Mouse (Mus musculus) stomach, postnatal 0 days (tissue): ENCODE data around the gene Srebf1. TPM values are rescaled to one million over a fixed set of nuclear protein-coding genes. Genes with fewer than 3 reads are reported as not detected.
A peak's percentile ranks its signal among the peaks of the same experiment; 100 is the strongest.

ENCODE experiments used
- ATAC-seq: fragments of 200-750 bp; cut with Nextera tagmentation; 2 replicates; pipeline ENCODE4 v1.8.0; 2017; ENCODE audit not compliant: low FRiP score, low TSS enrichment
- DNase-seq: peaks from one replicate; pipeline ENCODE4 v3.0.0-alpha.2; 2016; ENCODE audit warnings: low spot score
- H3K27ac ChIP-seq: fragments of 300-500 bp; sonication (generic); replicated peaks from 2 replicates; pipeline ENCODE4 v1.5.1; 2014; ENCODE audit warnings: mild to moderate bottlenecking, control low read depth
- H3K27me3 ChIP-seq: fragments of 300-500 bp; sonication (generic); 2 replicates; pipeline ENCODE4 v1.6.1; 2014; ENCODE audit warnings: low read length; ENCODE audit not compliant: control insufficient read depth, insufficient read depth
- H3K36me3 ChIP-seq: fragments of 300-500 bp; sonication (generic); 2 replicates; pipeline ENCODE4 v1.6.1; 2014; ENCODE audit warnings: low read length, mixed read lengths; ENCODE audit not compliant: control insufficient read depth, insufficient read depth
- H3K4me1 ChIP-seq: fragments of 300-500 bp; sonication (generic); replicated peaks from 2 replicates; pipeline ENCODE4 v1.6.1; 2014; ENCODE audit warnings: antibody characterized with exemption; ENCODE audit not compliant: control insufficient read depth, insufficient read depth
- H3K4me2 ChIP-seq: fragments of 300-500 bp; sonication (generic); replicated peaks from 2 replicates; pipeline ENCODE4 v1.6.1; 2014; ENCODE audit warnings: low read depth, mild to moderate bottlenecking, control low read depth, moderate library complexity
- H3K4me3 ChIP-seq: fragments of 300-500 bp; sonication (generic); 2 replicates; pipeline ENCODE4 v1.5.1; 2014; ENCODE audit warnings: low read depth, low read length, control low read depth
- H3K9ac ChIP-seq: fragments of 300-500 bp; sonication (generic); 2 replicates; pipeline ENCODE4 v1.6.1; 2014; ENCODE audit warnings: mild to moderate bottlenecking, low read length, control low read depth, mixed read lengths
- H3K9me3 ChIP-seq: fragments of 300-500 bp; sonication (generic); 2 replicates; pipeline ENCODE4 v1.6.1; 2016; ENCODE audit warnings: low read length; ENCODE audit not compliant: control insufficient read depth
- CTCF ChIP-seq: IDR thresholded peaks from 2 replicates; pipeline ENCODE4 v1.5.1; 2016; ENCODE audit warnings: antibody characterized with exemption, low read depth, mild to moderate bottlenecking, moderate library complexity
- EP300 ChIP-seq: optimal IDR thresholded peaks from 2 replicates; pipeline ENCODE3; 2016; ENCODE audit warnings: antibody characterized with exemption
- WGBS: fragments of 180-500 bp; shearing (Covaris S2); extraction: QIAGEN DNeasy Blood & Tissue Kit; methylation state at CpG from one replicate; pipeline ENCODE4 v1.1.7; 2014; 5-methylcytosine and 5-hydroxymethylcytosine counted together
- polyA plus RNA-seq: library from polyadenylated mRNA; unstranded; fragments of >200 nt; fragmentation: Nextera tagmentation; extraction: Ambion mirVana; gene quantifications from 2 replicates; pipeline ENCODE4 v1.2.1, GENCODE M21; 2015

Srebf1 gene
- polyA plus RNA-seq, 1 experiment from 2014 or later: 44.7 TPM

DNA sequence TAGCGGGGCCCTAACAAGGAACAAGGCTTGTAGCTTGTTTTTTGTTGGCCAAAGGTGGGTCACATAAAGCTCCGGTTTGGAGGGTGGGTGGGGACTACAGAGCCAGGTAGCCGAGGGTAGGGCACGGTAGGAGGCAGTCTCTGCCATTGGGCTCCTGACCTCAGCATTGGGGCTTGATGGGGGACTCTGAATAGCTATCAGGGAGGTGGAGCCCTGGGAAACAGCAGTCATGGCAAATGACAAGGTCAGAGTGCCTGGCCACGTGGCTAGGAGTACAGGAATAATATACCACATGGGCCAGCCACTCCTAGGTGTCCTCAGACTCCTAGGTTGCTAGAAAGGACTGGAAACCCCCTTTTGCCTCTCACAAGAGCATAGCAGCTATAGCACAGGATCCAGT lies 26.0 kb downstream of the Srebf1 start:
- Histone ChIP-seq H3K9ac (no peak overlapping the region), H3K27ac (no peak overlapping the region; the same call in none of the 2 replicates), H3K36me3 (peaks cover 29% of the 10 kb centered on the region)

DNA sequence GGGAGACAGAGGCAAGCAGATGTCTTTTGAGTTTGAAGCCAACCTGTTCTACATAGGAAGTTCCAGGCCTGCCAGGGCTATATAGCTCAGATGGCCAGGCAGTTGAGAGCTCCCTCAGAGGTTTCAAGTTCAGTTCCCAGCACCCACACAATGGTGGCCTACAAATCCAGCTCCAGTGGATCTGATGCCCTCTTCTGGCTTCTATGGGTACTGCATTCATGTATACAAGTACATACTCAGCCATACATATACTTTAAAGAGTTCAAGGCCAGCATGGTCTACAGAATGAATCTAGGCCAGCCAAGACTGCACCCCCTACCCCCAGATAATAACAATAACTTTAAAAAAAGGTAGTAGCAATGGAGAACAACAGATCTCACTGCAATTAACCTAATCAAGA lies 27.3 kb downstream of the Srebf1 start:
- DNase-seq (no peak), ATAC-seq (no peak)
- no peaks in the 10 kb centered on the region for H3K27me3 ChIP-seq

More for the DNA sequence above, 26.0 kb downstream of the Srebf1 start:
- WGBS: 58% methylated on average over 5 of the region's 5 CpGs
- Histone ChIP-seq H3K9me3 (0 out of 2 replicates have a peak, but pooled peaks cover 2% of the 10 kb centered on the region), H3K4me2 (no peak overlapping the region), H3K27me3 (no peaks in the 10 kb centered on the region), H3K4me1 (no peaks in the 10 kb centered on the region), H3K4me3 (no peak overlapping the region)
- DNase-seq: peak; percentile 59
- peak; percentile 58; the same call in 1 of the 2 replicates for ATAC-seq
- no peak for TF ChIP-seq EP300

DNA sequence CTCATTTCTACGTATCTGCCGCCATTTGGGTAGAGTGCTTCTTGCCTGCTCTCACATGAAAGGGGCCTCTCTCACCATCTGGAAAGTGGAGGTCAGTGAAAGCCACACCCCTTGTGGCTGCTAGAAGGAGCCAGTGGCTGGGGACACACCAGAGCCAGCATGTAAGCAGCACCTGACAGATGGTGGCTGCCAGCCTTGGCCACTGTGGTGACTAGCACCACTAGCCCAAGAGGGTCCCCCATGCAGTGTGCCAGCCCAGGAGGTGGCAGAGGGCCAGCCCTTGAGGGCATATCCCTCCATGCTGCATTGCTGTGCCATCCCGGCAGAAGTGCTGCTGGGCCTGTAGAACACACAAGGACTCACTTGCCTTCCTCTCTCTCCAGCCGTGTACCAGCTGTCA lies 28.8 kb downstream of the Srebf1 start:
- H3K4me2 ChIP-seq: no peak overlapping the region
- no peaks in the 10 kb centered on the region for H3K4me1 ChIP-seq
- no peak overlapping the region for H3K27ac ChIP-seq
- ATAC-seq (no peak), DNase-seq (no peak)
- H3K9ac ChIP-seq: no peak overlapping the region
- peaks cover 26% of the 10 kb centered on the region for H3K36me3 ChIP-seq
- TF ChIP-seq CTCF (no peak), EP300 (no peak)
- 91% methylated on average over 4 of the region's 4 CpGs for WGBS
- H3K27me3 ChIP-seq: no peaks in the 10 kb centered on the region
- H3K9me3 ChIP-seq: 0 out of 2 replicates have a peak, but pooled peaks cover 2% of the 10 kb centered on the region
- no peak overlapping the region for H3K4me3 ChIP-seq

More for the DNA sequence above, 27.3 kb downstream of the Srebf1 start:
- H3K4me1 ChIP-seq: no peaks in the 10 kb centered on the region
- no peak overlapping the region for H3K9ac ChIP-seq
- TF ChIP-seq CTCF: peak; percentile 71
- TF ChIP-seq EP300: no peak
- H3K36me3 ChIP-seq: peaks cover 22% of the 10 kb centered on the region
- no peak overlapping the region for H3K27ac ChIP-seq
- no peak overlapping the region for H3K4me3 ChIP-seq
- no peak overlapping the region for H3K4me2 ChIP-seq
- 0 out of 2 replicates have a peak, but pooled peaks cover 2% of the 10 kb centered on the region for H3K9me3 ChIP-seq

DNA sequence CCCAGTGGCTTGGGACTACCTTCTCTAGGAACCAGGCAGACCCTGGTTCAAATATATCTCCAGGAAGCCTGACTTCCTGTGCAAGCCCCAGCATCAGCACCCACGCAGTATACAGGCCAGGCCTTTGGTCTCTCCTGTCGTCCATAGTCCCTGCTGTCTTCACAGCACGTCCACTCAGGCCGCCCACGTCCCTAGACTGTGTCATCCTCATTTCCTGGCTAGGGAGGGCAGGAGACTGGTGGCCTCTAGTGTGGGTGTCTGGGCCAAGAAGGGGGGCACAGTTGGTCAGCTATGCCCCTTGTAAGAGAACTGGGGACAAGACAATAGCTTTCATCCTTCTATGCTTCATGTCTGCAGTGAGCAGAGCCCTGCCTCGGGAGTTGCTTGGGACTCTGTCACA lies 29.8 kb downstream of the Srebf1 start:
- WGBS: 77% methylated on average over 6 of the region's 6 CpGs

DNA sequence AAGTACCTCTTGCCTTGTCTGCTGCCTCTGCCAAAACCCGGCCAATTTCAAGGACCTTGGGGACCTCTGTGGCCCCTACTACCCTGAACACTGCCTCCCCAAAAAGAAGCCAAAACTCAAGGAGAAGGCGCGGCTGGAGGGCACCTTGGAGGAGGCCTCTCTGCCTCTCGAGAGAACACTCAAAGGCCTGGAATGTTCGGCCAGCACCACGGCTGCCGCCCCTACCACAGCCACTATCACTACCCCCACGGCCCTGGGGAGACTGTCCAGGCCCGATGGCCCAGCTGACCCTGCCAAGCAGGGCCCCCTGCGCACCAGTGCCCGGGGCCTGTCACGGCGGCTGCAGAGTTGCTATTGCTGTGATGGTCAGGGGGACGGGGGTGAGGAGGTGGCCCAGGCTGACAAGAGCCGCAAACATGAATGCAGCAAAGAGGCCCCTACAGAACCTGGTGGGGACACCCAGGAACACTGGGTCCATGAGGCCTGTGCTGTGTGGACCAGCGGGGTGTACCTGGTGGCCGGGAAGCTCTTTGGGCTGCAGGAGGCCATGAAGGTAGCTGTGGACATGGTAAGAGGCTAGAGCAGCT lies 32.2 kb downstream of the Srebf1 start:
- Histone ChIP-seq H3K4me2 (no peak overlapping the region), H3K27ac (peak overlapping the region; percentile 53; the same call in 1 of the 2 replicates), H3K9ac (no peak overlapping the region), H3K27me3 (no peaks in the 10 kb centered on the region), H3K36me3 (peaks cover 41% of the 10 kb centered on the region), H3K9me3 (0 out of 2 replicates have a peak, but pooled peaks cover 2% of the 10 kb centered on the region), H3K4me1 (peaks cover 3% of the 10 kb centered on the region; the same call in 1 of the 2 replicates), H3K4me3 (no peak overlapping the region)
- TF ChIP-seq CTCF (no peak), EP300 (no peak)
- WGBS: 85% methylated on average over 17 of the region's 17 CpGs
- DNase-seq: no peak
- ATAC-seq: no peak

More for the DNA sequence above, 29.8 kb downstream of the Srebf1 start:
- Histone ChIP-seq H3K9ac (no peak overlapping the region), H3K27ac (no peak overlapping the region), H3K9me3 (0 out of 2 replicates have a peak, but pooled peaks cover 2% of the 10 kb centered on the region), H3K27me3 (no peaks in the 10 kb centered on the region), H3K4me2 (no peak overlapping the region), H3K36me3 (peaks cover 27% of the 10 kb centered on the region), H3K4me3 (no peak overlapping the region), H3K4me1 (no peaks in the 10 kb centered on the region)
- ATAC-seq (no peak), DNase-seq (no peak)
- TF ChIP-seq EP300: no peak
- TF ChIP-seq CTCF: no peak

DNA sequence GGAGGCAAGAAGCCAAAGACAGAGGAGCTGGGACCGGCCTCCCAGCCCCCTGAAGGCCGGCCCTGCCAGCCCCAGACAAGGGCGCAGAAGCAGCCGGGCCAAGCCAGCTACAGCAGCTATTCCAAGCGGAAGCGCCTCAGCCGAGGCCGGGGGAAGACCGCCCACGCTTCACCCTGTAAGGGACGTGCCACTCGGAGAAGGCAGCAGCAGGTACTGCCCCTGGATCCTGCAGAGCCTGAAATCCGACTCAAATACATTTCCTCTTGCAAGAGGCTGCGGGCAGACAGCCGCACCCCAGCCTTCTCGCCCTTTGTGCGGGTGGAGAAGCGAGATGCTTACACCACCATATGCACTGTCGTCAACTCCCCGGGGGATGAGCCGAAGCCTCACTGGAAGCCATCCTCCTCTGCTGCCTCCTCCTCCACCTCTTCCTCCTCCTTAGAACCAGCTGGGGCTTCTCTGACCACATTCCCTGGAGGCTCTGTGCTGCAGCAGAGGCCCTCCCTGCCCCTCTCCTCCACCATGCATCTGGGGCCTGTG lies 32.8 kb downstream of the Srebf1 start:
- ATAC-seq (no peak; the same call in 1 of the 2 replicates), DNase-seq (no peak)
- TF ChIP-seq CTCF (no peak), EP300 (peak; percentile 49)
- Histone ChIP-seq H3K36me3 (peaks cover 36% of the 10 kb centered on the region), H3K27ac (peak overlapping the region; percentile 53; the same call in 1 of the 2 replicates), H3K9me3 (no peaks in the 10 kb centered on the region), H3K4me1 (peaks cover 6% of the 10 kb centered on the region; the same call in 1 of the 2 replicates), H3K4me3 (no peak overlapping the region), H3K9ac (no peak overlapping the region), H3K4me2 (no peak overlapping the region), H3K27me3 (no peaks in the 10 kb centered on the region)
- 73% methylated on average over 21 of the region's 21 CpGs for WGBS
